Mouse (Mus musculus): ENCODE data around the gene Ggt5. TPM values are rescaled to one million over a fixed set of nuclear protein-coding genes. Genes with fewer than 3 reads are reported as not detected.

Gene Ggt5
- polyA plus RNA-seq, 1 experiment from 2014 or later, result 7.8 TPM

DNA sequence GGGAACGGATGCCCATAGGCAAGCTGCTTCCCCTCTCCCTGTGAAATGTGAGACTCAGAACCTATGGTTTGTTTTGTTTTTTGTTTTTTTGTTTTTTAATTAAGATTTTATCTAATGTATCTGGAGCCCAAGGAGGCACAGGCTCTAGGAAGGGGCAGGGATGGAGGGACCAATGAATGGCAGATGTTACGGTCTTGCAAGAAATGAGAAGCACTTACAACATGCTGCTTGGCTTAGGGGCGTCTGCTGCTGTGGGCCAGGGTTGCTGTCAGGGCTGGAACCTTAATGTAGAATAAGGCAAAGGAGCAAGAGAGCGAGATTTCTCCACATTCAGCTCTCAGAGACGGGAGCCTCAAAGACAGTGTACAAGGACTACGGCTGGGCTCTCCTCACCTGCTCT, 33.6 kb upstream of the Ggt5 start:
- Histone ChIP-seq H3K9ac (ENCODE audit: low read length) (no peak overlapping the region), H3K4me3 (ENCODE audit: low read depth, low read length) (no peak overlapping the region), H3K36me3 (ENCODE audit: control insufficient read depth, insufficient read depth, low read length) (no peaks in the 10 kb centered on the region), H3K4me2 (ENCODE audit: low read length) (no peak overlapping the region), H3K27ac (ENCODE audit: low read depth) (no peak overlapping the region), H3K4me1 (replicated peaks; ENCODE audit: control insufficient read depth, insufficient read depth, low read length) (peaks cover 19% of the 10 kb centered on the region), H3K27me3 (replicated peaks; ENCODE audit: control insufficient read depth, insufficient read depth, low read length) (peaks cover 16% of the 10 kb centered on the region), H3K9me3 (ENCODE audit: control insufficient read depth, low read length) (no peaks in the 10 kb centered on the region)
- ATAC-seq (replicated peaks; ENCODE audit: low FRiP score, low TSS enrichment, low read depth) (no peak), DNase-seq (ENCODE audit: low spot score) (no peak)
- WGBS, result 81% methylated on average over 6 of the region's 6 CpGs

DNA sequence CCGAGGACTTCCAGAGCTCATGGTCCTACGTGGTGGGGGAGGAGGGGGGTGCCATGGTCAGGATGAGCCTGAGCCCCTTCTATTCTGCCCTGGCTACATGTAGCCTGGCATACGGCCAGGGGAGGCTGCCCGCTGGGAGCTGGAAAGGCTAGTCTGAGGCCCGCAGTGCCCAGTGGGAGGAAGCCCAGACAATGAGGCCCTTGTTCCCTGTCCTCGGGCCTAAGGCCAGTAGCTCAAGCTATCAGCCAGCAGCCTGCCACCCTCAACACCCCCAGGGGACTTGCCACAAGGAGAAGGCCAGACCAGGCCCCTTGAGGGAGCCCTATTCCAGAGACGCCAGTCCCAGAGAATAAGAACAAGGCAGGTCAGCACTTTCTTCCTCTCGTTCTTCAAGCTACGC, 33.1 kb upstream of the Ggt5 start:
- Histone ChIP-seq H3K27ac (ENCODE audit: low read depth) (no peak overlapping the region), H3K4me3 (ENCODE audit: low read depth, low read length) (no peak overlapping the region), H3K4me2 (ENCODE audit: low read length) (no peak overlapping the region), H3K4me1 (replicated peaks; ENCODE audit: control insufficient read depth, insufficient read depth, low read length) (peaks cover 17% of the 10 kb centered on the region), H3K9me3 (ENCODE audit: control insufficient read depth, low read length) (no peaks in the 10 kb centered on the region), H3K27me3 (replicated peaks; ENCODE audit: control insufficient read depth, insufficient read depth, low read length) (peaks cover 20% of the 10 kb centered on the region), H3K9ac (ENCODE audit: low read length) (no peak overlapping the region), H3K36me3 (ENCODE audit: control insufficient read depth, insufficient read depth, low read length) (no peaks in the 10 kb centered on the region)
- ATAC-seq (replicated peaks; ENCODE audit: low FRiP score, low TSS enrichment, low read depth) (no peak), DNase-seq (ENCODE audit: low spot score) (no peak)
- WGBS, result 67% methylated on average over 9 of the region's 9 CpGs

- H3K9ac ChIP-seq (ENCODE audit: low read length), result no peak overlapping the region
- WGBS, result 26% methylated on average over 3 of the region's 3 CpGs
- H3K4me1 ChIP-seq (replicated peaks; ENCODE audit: control insufficient read depth, insufficient read depth, low read length), result peaks cover 9% of the 10 kb centered on the region; the same call in 1 of the 2 replicates
- no peak overlapping the region for H3K4me2 ChIP-seq (ENCODE audit: low read length)
- no peaks in the 10 kb centered on the region for H3K9me3 ChIP-seq (ENCODE audit: control insufficient read depth, low read length)
- ATAC-seq (replicated peaks; ENCODE audit: low FRiP score, low TSS enrichment, low read depth) (no peak), DNase-seq (ENCODE audit: low spot score) (no peak)
- H3K27me3 ChIP-seq (replicated peaks; ENCODE audit: control insufficient read depth, insufficient read depth, low read length), result peaks cover 29% of the 10 kb centered on the region
- no peak overlapping the region for H3K27ac ChIP-seq (ENCODE audit: low read depth)
- H3K4me3 ChIP-seq (ENCODE audit: low read depth, low read length), result no peak overlapping the region
- no peaks in the 10 kb centered on the region for H3K36me3 ChIP-seq (ENCODE audit: control insufficient read depth, insufficient read depth, low read length)
Measured at GRCm38 (mm10) chr10:75558515-75558914, 30.6 kb upstream of the Ggt5 start.

DNA sequence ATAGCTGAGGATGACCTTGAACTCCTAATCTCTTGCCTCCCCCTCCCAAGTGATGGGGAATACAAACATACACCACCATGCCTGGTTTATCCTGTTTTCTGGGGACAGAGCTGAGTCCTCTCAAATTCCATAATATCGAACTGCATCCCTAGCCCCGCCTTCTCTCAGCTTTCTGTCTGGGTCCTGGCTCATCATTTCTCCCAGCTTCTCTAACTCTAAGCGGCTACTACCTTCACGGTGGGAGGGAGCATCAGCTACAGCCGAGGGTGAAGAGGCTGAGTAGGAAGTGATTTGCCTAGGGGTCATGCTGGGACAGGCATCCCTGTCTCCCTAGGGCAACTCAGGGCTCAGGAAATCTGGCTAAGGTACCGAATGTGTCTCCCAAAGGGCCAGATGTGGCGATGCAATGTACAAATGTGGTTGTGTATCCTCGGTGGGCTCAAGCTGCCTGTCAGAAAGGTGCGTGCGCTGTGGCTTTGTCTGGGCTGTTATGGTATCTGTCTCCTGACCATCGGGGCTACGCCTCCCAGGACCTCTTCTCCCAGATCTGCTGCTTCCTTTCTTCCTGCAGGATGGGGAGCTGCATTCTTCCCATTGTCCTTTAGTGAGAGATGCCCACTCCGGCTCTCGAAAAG, 30.0 kb upstream of the Ggt5 start:
- ATAC-seq (replicated peaks; ENCODE audit: low FRiP score, low TSS enrichment, low read depth) (no peak), DNase-seq (ENCODE audit: low spot score) (no peak)
- Histone ChIP-seq H3K9ac (ENCODE audit: low read length) (no peak overlapping the region; the same call in 1 of the 2 replicates), H3K27ac (ENCODE audit: low read depth) (no peak overlapping the region), H3K4me1 (replicated peaks; ENCODE audit: control insufficient read depth, insufficient read depth, low read length) (peaks cover 9% of the 10 kb centered on the region; the same call in 1 of the 2 replicates), H3K9me3 (ENCODE audit: control insufficient read depth, low read length) (no peaks in the 10 kb centered on the region), H3K27me3 (replicated peaks; ENCODE audit: control insufficient read depth, insufficient read depth, low read length) (peaks cover 29% of the 10 kb centered on the region), H3K4me3 (ENCODE audit: low read depth, low read length) (peak overlapping the region; percentile 58), H3K4me2 (ENCODE audit: low read length) (peak overlapping the region; percentile 99), H3K36me3 (ENCODE audit: control insufficient read depth, insufficient read depth, low read length) (no peaks in the 10 kb centered on the region)
- 3% methylated on average over 14 of the region's 14 CpGs for WGBS

DNA sequence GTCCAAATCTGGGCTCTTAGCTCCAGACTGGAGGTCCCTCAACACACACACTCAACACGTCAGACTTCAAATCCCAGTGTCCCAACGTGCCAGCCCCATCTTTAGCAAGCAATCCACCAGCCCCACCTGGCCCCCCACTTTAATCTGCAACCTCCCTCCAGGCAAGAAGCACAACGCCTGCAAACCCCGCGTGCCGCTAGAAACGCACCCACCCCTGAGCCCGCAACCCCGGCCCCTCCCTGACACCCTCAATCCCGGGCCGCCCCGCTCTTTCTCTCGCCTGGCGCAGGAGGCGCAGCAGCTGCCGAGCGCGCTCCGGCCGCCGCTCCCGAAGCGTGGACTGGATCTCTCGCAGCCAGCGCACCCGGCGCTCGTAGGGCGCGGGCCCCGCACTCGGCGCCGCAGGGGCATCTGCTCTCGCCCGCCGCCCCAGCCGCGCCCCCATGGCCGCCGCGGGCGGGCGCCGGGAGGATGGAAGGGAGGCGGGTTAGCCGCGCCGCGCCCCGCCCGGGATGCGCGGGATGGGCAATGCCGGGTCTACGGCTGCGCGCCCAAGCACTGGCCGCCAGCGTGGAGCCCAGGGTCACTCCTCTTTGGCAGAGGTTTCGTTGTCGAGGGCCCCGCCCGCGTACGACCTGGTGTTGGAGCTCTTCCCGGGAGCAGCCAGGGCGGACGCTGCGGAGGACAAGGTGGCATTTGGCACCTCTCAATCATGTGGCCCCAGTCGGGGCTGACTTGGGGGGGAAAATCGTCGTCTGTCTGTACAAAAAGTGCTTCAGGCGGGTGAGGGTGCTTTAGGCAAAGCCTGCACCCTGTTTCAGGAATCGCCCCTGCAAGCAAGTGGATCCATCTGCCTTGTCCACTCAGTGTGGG, 29.2 kb upstream of the Ggt5 start, which contains the start of gene Lrrc75b:
Gene Lrrc75b, minus strand, starts transcription at position 655 of the 873 bp plus-strand sequence.
- H3K4me3 ChIP-seq (ENCODE audit: low read depth, low read length), result peak within 1 kb of the TSS; percentile 58
- peak within 1 kb of the TSS; percentile 99 for H3K4me2 ChIP-seq (ENCODE audit: low read length)
- no peaks in the 10 kb centered on the region for H3K9me3 ChIP-seq (ENCODE audit: control insufficient read depth, low read length)
- peaks cover 29% of the 10 kb centered on the region for H3K27me3 ChIP-seq (replicated peaks; ENCODE audit: control insufficient read depth, insufficient read depth, low read length)
- no peak within 1 kb of the TSS for H3K27ac ChIP-seq (ENCODE audit: low read depth)
- peak; percentile 56; the same call in 1 of the 2 replicates for ATAC-seq (replicated peaks; ENCODE audit: low FRiP score, low TSS enrichment, low read depth)
- DNase-seq (ENCODE audit: low spot score), result no peak
- peaks cover 9% of the 10 kb centered on the region; the same call in 1 of the 2 replicates for H3K4me1 ChIP-seq (replicated peaks; ENCODE audit: control insufficient read depth, insufficient read depth, low read length)
- peak within 1 kb of the TSS; percentile 51 for H3K9ac ChIP-seq (ENCODE audit: low read length)
- 1% methylated on average over 74 of the region's 75 CpGs for WGBS
- no peaks in the 10 kb centered on the region for H3K36me3 ChIP-seq (ENCODE audit: control insufficient read depth, insufficient read depth, low read length)

- Histone ChIP-seq H3K4me2 (ENCODE audit: low read length) (peak overlapping the region; percentile 99), H3K4me3 (ENCODE audit: low read depth, low read length) (peak overlapping the region; percentile 58), H3K9ac (ENCODE audit: low read length) (peak overlapping the region; percentile 51; the same call in 1 of the 2 replicates), H3K4me1 (replicated peaks; ENCODE audit: control insufficient read depth, insufficient read depth, low read length) (peaks cover 9% of the 10 kb centered on the region; the same call in 1 of the 2 replicates), H3K9me3 (ENCODE audit: control insufficient read depth, low read length) (no peaks in the 10 kb centered on the region), H3K36me3 (ENCODE audit: control insufficient read depth, insufficient read depth, low read length) (no peaks in the 10 kb centered on the region), H3K27ac (ENCODE audit: low read depth) (no peak overlapping the region), H3K27me3 (replicated peaks; ENCODE audit: control insufficient read depth, insufficient read depth, low read length) (peaks cover 29% of the 10 kb centered on the region)
- no peak for DNase-seq (ENCODE audit: low spot score)
- WGBS, result 22% methylated on average over 6 of the region's 6 CpGs
- 0 out of 2 replicates have a peak, but pooled peaks have one; percentile 25 for ATAC-seq (replicated peaks; ENCODE audit: low FRiP score, low TSS enrichment, low read depth)
Measured at GRCm38 (mm10) chr10:75560549-75560899, 28.6 kb upstream of the Ggt5 start.

GRCm38 (mm10) chr10:75561071-75561654, 28.0 kb upstream of the Ggt5 start, which contains the start of gene Ggt1:
TSS of gene Ggt1 (plus strand) at chr10:75561604.
- Histone ChIP-seq H3K4me2 (ENCODE audit: low read length) (peak within 1 kb of the TSS; percentile 99), H3K27ac (ENCODE audit: low read depth) (no peak within 1 kb of the TSS), H3K4me1 (replicated peaks; ENCODE audit: control insufficient read depth, insufficient read depth, low read length) (peaks cover 9% of the 10 kb centered on the region; the same call in 1 of the 2 replicates), H3K9me3 (ENCODE audit: control insufficient read depth, low read length) (no peaks in the 10 kb centered on the region), H3K27me3 (replicated peaks; ENCODE audit: control insufficient read depth, insufficient read depth, low read length) (peaks cover 29% of the 10 kb centered on the region), H3K36me3 (ENCODE audit: control insufficient read depth, insufficient read depth, low read length) (no peaks in the 10 kb centered on the region), H3K9ac (ENCODE audit: low read length) (peak within 1 kb of the TSS; percentile 51; the same call in 1 of the 2 replicates), H3K4me3 (ENCODE audit: low read depth, low read length) (peak within 1 kb of the TSS; percentile 58)
- 61% methylated on average over 10 of the region's 10 CpGs for WGBS
- DNase-seq (ENCODE audit: low spot score) (no peak), ATAC-seq (replicated peaks; ENCODE audit: low FRiP score, low TSS enrichment, low read depth) (no peak)

GRCm38 (mm10) chr10:75562596-75562995, 26.5 kb upstream of the Ggt5 start:
- H3K36me3 ChIP-seq (ENCODE audit: control insufficient read depth, insufficient read depth, low read length), result no peaks in the 10 kb centered on the region
- peaks cover 29% of the 10 kb centered on the region for H3K27me3 ChIP-seq (replicated peaks; ENCODE audit: control insufficient read depth, insufficient read depth, low read length)
- H3K9ac ChIP-seq (ENCODE audit: low read length), result no peak overlapping the region
- WGBS, result 83% methylated on average over 8 of the region's 8 CpGs
- no peaks in the 10 kb centered on the region for H3K9me3 ChIP-seq (ENCODE audit: control insufficient read depth, low read length)
- ATAC-seq (replicated peaks; ENCODE audit: low FRiP score, low TSS enrichment, low read depth), result no peak
- no peak for DNase-seq (ENCODE audit: low spot score)
- H3K27ac ChIP-seq (ENCODE audit: low read depth), result no peak overlapping the region
- H3K4me3 ChIP-seq (ENCODE audit: low read depth, low read length), result no peak overlapping the region
- no peak overlapping the region for H3K4me2 ChIP-seq (ENCODE audit: low read length)
- H3K4me1 ChIP-seq (replicated peaks; ENCODE audit: control insufficient read depth, insufficient read depth, low read length), result peaks cover 9% of the 10 kb centered on the region; the same call in 1 of the 2 replicates

Measured in intestine, embryonic 14.5 days (tissue).